Mouse (Mus musculus): ENCODE data around the gene Fah.

DNA sequence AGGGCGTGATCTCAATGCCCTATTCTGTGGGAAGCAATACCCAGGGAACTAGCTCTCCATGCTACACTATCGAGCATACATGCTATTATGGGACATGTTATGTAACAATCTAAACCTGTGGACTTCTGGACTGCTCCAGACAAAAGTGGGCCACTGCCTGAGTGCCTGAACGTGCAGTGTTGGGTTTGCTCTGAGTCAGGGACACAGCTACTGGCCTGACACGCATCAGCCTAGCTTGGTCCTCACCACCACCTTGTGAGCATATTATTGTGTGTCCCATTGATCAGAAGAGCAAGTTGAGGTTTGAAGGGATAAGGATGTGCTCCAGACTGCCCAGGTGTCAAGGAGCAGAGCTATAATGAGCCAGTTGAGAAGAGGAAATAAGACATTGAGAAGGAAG, 61.6 kb downstream of the Fah start:
- TF ChIP-seq CTCF (conservative IDR thresholded peaks at IDR 0.05; ENCODE audit: insufficient read depth, insufficient read length, low read depth, low read length) (no peak), POLR2A (IDR thresholded peaks at IDR 0.05; ENCODE audit: low read depth, low read length) (no peak)

Data from kidney, adult 2 months (tissue).